Mouse (Mus musculus) midbrain, embryonic 16.5 days (tissue): Measurements from ENCODE around the gene Plekhg4. TPM values are rescaled to one million over a fixed set of nuclear protein-coding genes. Genes with fewer than 3 reads are reported as not detected.

Experiments used
- ATAC-seq: fragments of 200-750 bp; cut with Nextera tagmentation; 2 replicates; pipeline ENCODE4 v1.8.0; 2017; ENCODE audit warnings: moderate TSS enrichment
- H3K27ac ChIP-seq: fragments of 300-500 bp; sonication (generic); 2 replicates; pipeline ENCODE4 v1.5.1; 2014; ENCODE audit warnings: mild to moderate bottlenecking, low read length, mixed read lengths
- H3K27me3 ChIP-seq: fragments of 300-500 bp; sonication (generic); 2 replicates; pipeline ENCODE4 v1.6.1; 2014; ENCODE audit warnings: low read depth, low read length, mixed read lengths; ENCODE audit not compliant: control insufficient read depth, insufficient read depth
- H3K36me3 ChIP-seq: fragments of 300-500 bp; sonication (generic); 2 replicates; pipeline ENCODE4 v1.6.1; 2014; ENCODE audit warnings: mild to moderate bottlenecking, low read length, moderate library complexity, mixed read lengths; ENCODE audit not compliant: control insufficient read depth, insufficient read depth
- H3K4me1 ChIP-seq: fragments of 300-500 bp; sonication (generic); 2 replicates; pipeline ENCODE4 v1.6.1; 2014; ENCODE audit warnings: mild to moderate bottlenecking, low read length, mixed read lengths; ENCODE audit not compliant: control insufficient read depth, insufficient read depth
- H3K4me2 ChIP-seq: fragments of 300-500 bp; sonication (generic); 2 replicates; pipeline ENCODE4 v1.6.1; 2014; ENCODE audit warnings: mild to moderate bottlenecking, low read length, mixed read lengths
- H3K4me3 ChIP-seq: fragments of 300-500 bp; sonication (generic); 2 replicates; pipeline ENCODE4 v1.5.1; 2014; ENCODE audit warnings: low read depth, mild to moderate bottlenecking, low read length, moderate library complexity, mixed read lengths
- H3K9ac ChIP-seq: fragments of 300-500 bp; sonication (generic); 2 replicates; pipeline ENCODE4 v1.6.1; 2014; ENCODE audit warnings: low read depth, low read length, mixed read lengths
- H3K9me3 ChIP-seq: fragments of 300-500 bp; sonication (generic); replicated peaks from 2 replicates; pipeline ENCODE4 v1.6.1; 2014; ENCODE audit warnings: mild to moderate bottlenecking, low read length, mixed read lengths; ENCODE audit not compliant: control insufficient read depth, poor library complexity, severe bottlenecking
- WGBS: fragments of 180-500 bp; shearing (Covaris S2); extraction: QIAGEN DNeasy Blood & Tissue Kit; methylation state at CpG from one replicate; pipeline ENCODE4 v1.1.7; 2014; 5-methylcytosine and 5-hydroxymethylcytosine counted together
- polyA plus RNA-seq: library from polyadenylated mRNA; unstranded; fragments of >200 nt; fragmentation: Nextera tagmentation; extraction: Ambion mirVana; gene quantifications from 2 replicates; pipeline ENCODE4 v1.2.1, GENCODE M21; 2015

Gene Plekhg4
- polyA plus RNA-seq, 1 experiment from 2014 or later: 2.4 TPM

GRCm38 (mm10) chr8:105338992-105339391 lies 34.1 kb upstream of the Plekhg4 start:
- H3K4me1 ChIP-seq: no peaks in the 10 kb centered on the region
- no peaks in the 10 kb centered on the region for H3K27me3 ChIP-seq
- H3K9me3 ChIP-seq: no peaks in the 10 kb centered on the region
- H3K4me2 ChIP-seq: no peak overlapping the region
- no peak overlapping the region for H3K27ac ChIP-seq
- 62% methylated on average over 4 of the region's 4 CpGs for WGBS
- peaks cover 5% of the 10 kb centered on the region for H3K36me3 ChIP-seq
- no peak for ATAC-seq
- H3K9ac ChIP-seq: no peak overlapping the region
- no peak overlapping the region for H3K4me3 ChIP-seq

DNA sequence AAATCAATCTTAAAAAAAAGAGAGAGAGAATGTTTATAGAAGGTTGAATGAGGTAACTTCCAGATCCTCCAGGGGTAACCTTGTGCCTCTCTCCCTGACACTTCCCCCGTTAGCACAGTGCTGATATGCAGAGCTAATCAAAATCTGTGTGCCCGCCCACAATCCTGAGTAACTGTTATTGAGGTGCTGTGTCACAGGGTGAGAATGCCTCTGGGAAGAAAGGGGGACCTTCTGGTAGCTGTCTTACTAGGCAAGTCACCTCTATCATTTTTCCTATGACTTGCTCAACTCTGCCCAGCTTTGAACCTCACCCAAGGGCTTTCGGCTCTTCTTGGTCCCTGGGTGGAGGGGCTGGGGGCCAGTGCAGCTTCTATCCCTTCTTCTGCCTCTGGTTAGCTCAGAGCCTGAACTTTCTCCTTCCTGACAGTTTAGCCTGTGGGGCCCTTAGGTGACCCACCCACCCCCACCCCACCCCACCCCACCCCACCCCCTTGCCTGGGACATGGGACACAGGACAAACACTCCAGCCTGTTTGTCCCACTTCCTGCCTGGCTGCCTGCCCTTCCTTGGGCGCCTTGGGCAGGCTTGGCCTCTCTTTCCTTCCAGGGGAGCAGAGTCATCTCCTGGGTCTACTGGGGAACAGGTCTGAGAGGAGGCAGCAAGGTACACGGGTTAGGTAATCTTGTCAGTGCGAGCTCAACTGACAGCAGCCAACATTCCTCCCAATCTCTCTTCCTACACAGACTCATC lies 33.0 kb upstream of the Plekhg4 start:
- WGBS: 85% methylated on average over 6 of the region's 6 CpGs
- no peak overlapping the region for H3K4me3 ChIP-seq
- H3K4me2 ChIP-seq: no peak overlapping the region

GRCm38 (mm10) chr8:105341399-105341798 lies 31.7 kb upstream of the Plekhg4 start:
- Histone ChIP-seq H3K27ac (no peak overlapping the region), H3K9ac (no peak overlapping the region)

More for the DNA sequence above, 33.0 kb upstream of the Plekhg4 start:
- no peak for ATAC-seq
- Histone ChIP-seq H3K9ac (no peak overlapping the region), H3K9me3 (no peaks in the 10 kb centered on the region), H3K27ac (no peak overlapping the region), H3K4me1 (no peaks in the 10 kb centered on the region), H3K27me3 (no peaks in the 10 kb centered on the region), H3K36me3 (no peaks in the 10 kb centered on the region)

DNA sequence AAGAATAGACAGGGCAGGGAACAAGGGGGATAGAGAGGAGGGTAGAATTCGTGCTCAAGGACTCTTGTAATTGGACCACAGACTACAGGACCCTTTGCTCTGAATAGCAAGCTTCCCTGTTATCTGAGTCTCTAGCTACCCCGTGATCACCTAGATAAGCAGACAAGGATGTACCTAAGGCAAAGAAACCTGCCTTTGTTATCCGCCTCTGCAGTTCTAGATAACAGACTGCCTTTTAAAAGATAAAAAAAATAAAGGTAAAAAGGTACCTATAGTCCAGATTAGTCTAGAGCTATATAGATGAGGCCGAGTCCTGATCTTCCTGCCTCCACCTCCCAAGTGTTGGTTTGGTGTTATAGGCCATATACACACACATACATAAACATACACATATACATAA lies 30.3 kb upstream of the Plekhg4 start:
- 80% methylated on average over 4 of the region's 4 CpGs for WGBS
- H3K4me2 ChIP-seq: no peak overlapping the region

More at GRCm38 (mm10) chr8:105341399-105341798, 31.7 kb upstream of the Plekhg4 start:
- Histone ChIP-seq H3K4me1 (no peaks in the 10 kb centered on the region), H3K27me3 (0 out of 2 replicates have a peak, but pooled peaks cover under 1% of the 10 kb centered on the region), H3K9me3 (no peaks in the 10 kb centered on the region), H3K36me3 (no peaks in the 10 kb centered on the region), H3K4me3 (no peak overlapping the region), H3K4me2 (no peak overlapping the region)
- WGBS: 42% methylated on average over 8 of the region's 8 CpGs
- ATAC-seq: no peak

DNA sequence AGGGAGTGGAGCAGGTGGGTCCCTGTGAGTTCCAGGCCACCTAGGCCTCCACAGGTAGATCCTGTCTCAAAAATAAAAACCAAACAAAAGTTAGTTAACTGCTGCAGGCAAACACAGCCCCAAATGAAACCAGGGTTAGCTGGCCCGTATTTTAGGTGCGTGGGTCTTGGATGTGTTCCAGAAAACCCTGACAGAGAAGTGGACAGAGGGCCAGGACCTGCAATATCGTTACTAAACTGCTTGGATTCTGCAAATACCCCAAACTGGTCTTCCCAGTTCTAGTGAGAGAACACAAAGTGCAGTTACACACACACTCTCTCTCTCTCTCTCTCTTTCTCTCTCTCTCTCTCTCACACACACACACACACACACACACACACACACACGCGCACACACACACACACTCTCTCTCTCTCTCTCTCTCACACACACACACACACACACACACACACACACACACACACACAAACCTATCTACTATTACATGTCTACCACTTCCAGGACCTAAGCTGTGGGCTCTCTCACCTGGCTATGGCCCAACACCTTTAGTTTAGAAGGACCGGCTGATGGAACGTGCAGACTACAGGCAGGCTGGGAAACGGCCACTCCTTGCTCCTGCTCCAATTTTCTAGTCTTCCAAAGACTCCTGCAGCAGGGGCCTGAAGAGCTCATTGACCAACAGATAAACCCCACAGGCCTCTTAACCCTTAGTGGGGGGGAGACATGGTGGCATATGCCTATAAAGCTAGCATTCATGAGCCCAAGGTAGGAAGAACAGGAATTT lies 29.1 kb upstream of the Plekhg4 start:
- Histone ChIP-seq H3K4me2 (no peak overlapping the region), H3K4me3 (no peak overlapping the region), H3K27me3 (peaks cover 12% of the 10 kb centered on the region; the same call in 1 of the 2 replicates), H3K9me3 (no peaks in the 10 kb centered on the region), H3K27ac (no peak overlapping the region), H3K36me3 (no peaks in the 10 kb centered on the region), H3K9ac (no peak overlapping the region), H3K4me1 (peaks cover 6% of the 10 kb centered on the region; the same call in 1 of the 2 replicates)
- no peak for ATAC-seq
- 79% methylated on average over 6 of the region's 8 CpGs for WGBS

More for the DNA sequence above, 30.3 kb upstream of the Plekhg4 start:
- peaks cover 6% of the 10 kb centered on the region; the same call in 1 of the 2 replicates for H3K4me1 ChIP-seq
- H3K9ac ChIP-seq: no peak overlapping the region
- no peaks in the 10 kb centered on the region for H3K9me3 ChIP-seq
- H3K36me3 ChIP-seq: no peaks in the 10 kb centered on the region
- no peak overlapping the region for H3K27ac ChIP-seq
- H3K4me3 ChIP-seq: no peak overlapping the region
- H3K27me3 ChIP-seq: peaks cover 12% of the 10 kb centered on the region; the same call in 1 of the 2 replicates
- no peak for ATAC-seq

DNA sequence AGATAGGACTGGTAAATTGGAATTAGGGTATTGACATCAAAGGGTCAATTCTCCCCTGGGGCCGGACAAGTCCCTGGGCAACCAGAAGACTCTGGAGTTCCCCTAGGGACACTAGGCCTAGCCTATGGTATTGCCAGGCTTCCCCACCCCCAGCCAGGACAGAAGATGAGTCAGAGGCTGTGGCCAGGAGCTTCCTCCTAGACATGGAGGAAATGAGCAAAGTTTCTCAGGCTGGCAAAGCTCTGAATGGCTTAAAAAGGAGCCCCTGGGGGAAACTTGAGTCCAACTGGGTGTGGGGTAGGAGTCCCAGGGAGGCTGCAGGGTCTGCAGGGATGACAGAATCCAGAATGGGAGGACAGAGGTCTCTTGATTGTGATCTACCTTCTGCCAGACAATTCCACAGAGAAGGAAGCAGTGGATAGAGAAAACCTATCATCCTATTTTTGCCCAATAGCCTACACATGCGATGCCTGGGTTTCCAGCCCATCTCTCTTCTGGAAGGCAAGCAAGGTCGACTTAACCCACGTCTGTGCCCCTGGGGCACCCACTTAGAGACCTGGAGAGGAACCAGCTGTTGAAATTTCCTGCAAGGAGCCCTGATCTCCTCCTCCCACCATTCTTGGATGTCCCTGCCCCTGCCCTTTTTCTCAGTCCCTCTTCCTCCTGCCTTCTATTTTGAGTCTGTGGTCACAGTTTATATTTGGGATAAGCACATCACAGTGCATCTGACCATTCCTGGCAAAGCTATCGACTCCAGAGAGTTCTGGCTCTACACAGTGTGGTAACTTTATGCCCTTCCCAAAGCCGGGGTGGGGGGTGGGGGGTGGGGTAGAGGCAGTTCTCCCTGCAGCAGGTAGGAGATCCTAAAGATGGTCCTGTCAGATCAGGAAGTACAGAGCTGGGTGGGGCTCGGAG lies 27.8 kb upstream of the Plekhg4 start:
- no peaks in the 10 kb centered on the region for H3K9me3 ChIP-seq
- WGBS: 83% methylated on average over 7 of the region's 7 CpGs
- peaks cover 12% of the 10 kb centered on the region; the same call in 1 of the 2 replicates for H3K27me3 ChIP-seq
- no peak overlapping the region for H3K4me3 ChIP-seq
- ATAC-seq: no peak
- H3K36me3 ChIP-seq: no peaks in the 10 kb centered on the region
- H3K4me1 ChIP-seq: peaks cover 8% of the 10 kb centered on the region; the same call in 1 of the 2 replicates
- no peak overlapping the region for H3K27ac ChIP-seq
- no peak overlapping the region for H3K9ac ChIP-seq
- no peak overlapping the region for H3K4me2 ChIP-seq

DNA sequence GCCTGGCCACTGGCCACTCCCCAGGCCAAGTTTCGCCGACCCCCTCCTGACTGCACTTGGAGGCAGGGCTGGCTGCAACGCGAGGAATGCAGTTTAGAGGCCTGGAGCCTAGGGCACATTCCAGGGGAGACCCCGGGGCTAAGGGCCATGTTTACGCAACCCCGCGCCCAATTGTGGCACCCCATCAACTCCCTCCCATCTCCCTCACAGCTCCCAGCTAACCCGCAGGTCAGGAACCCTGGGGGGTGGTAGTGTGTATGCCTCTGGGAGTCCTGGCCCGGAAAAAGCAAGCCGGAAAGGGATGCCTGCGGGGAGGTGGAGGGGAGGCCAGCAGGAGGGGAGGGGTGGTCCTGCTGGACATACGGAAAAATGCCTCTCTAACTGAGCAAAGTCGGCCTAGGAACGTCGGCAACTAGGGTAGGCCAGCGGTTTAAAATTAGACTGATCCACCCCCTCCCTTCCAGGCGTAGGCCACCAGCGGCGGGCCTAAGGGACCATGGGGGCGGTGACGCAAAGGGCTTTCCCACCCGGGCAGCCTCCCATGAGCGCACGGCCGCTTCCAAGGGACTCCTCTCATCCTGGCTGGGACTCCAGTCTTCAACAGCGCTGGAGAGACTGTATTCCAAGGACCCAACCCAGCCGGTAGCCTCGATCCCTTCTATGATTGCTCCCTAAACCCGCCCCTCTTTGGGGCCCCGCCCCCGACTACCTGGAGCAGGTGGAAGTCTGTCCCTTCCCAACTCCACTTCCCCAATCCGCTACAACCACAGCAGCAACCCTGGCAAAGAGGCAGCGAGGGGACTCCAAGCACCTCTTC lies 26.3 kb upstream of the Plekhg4 start:
- WGBS: under 1% methylated on average over 34 of the region's 34 CpGs
- ATAC-seq: peak; percentile 16
- peak overlapping the region; percentile 67 for H3K4me3 ChIP-seq
- peak overlapping the region; percentile 93 for H3K4me2 ChIP-seq
- H3K27ac ChIP-seq: no peak overlapping the region
- H3K36me3 ChIP-seq: no peaks in the 10 kb centered on the region
- H3K9me3 ChIP-seq: no peaks in the 10 kb centered on the region
- H3K27me3 ChIP-seq: peaks cover 12% of the 10 kb centered on the region; the same call in 1 of the 2 replicates
- H3K9ac ChIP-seq: peak overlapping the region; percentile 11
- H3K4me1 ChIP-seq: peaks cover 14% of the 10 kb centered on the region; the same call in 1 of the 2 replicates
